Mouse (Mus musculus): ENCODE data around the gene Bhlha9.

GRCm38 (mm10) chr11:76624071-76624470 lies 48.2 kb upstream of the Bhlha9 start:
- TF ChIP-seq CTCF (conservative IDR thresholded peaks at IDR 0.05; ENCODE audit: low read length), result no peak
- no peak for TF ChIP-seq NANOG (IDR thresholded peaks at IDR 0.05; ENCODE audit: borderline replicate concordance, low read length)

Measured in E14TG2a.4 (cell line).